Mouse (Mus musculus) hindbrain, embryonic 14.5 days (tissue): ENCODE measurements around the gene Dnajc30. TPM values are rescaled to one million over a fixed set of nuclear protein-coding genes. Genes with fewer than 3 reads are reported as not detected.
A peak's percentile ranks its signal among the peaks of the same experiment; 100 is the strongest.

ENCODE experiments used
- ATAC-seq: fragments of 200-750 bp; cut with Nextera tagmentation; 2 replicates; pipeline ENCODE4 v1.8.0; 2017; ENCODE audit warnings: moderate number of reproducible peaks, mild to moderate bottlenecking, moderate TSS enrichment, moderate library complexity; ENCODE audit not compliant: low FRiP score
- DNase-seq: peaks from one replicate; pipeline ENCODE4 v3.0.0-alpha.2; 2015; ENCODE audit warnings: low spot score
- H3K27ac ChIP-seq: fragments of 300-500 bp; sonication (generic); 2 replicates; pipeline ENCODE4 v1.5.1; 2014; ENCODE audit warnings: mild to moderate bottlenecking, moderate library complexity
- H3K27me3 ChIP-seq: fragments of 300-500 bp; sonication (generic); 2 replicates; pipeline ENCODE4 v1.6.1; 2014; ENCODE audit warnings: mild to moderate bottlenecking, low read length, mixed read lengths; ENCODE audit not compliant: control insufficient read depth, insufficient read depth
- H3K36me3 ChIP-seq: fragments of 300-500 bp; sonication (generic); replicated peaks from 2 replicates; pipeline ENCODE4 v1.6.1; 2014; ENCODE audit not compliant: control insufficient read depth, insufficient read depth
- H3K4me1 ChIP-seq: fragments of 300-500 bp; sonication (generic); replicated peaks from 2 replicates; pipeline ENCODE4 v1.6.1; 2014; ENCODE audit warnings: antibody characterized with exemption, low read length, mixed read lengths; ENCODE audit not compliant: control insufficient read depth, insufficient read depth
- H3K4me2 ChIP-seq: fragments of 300-500 bp; sonication (generic); replicated peaks from 2 replicates; pipeline ENCODE4 v1.6.1; 2014; ENCODE audit warnings: mild to moderate bottlenecking, moderate library complexity
- H3K4me3 ChIP-seq: fragments of 300-500 bp; sonication (generic); replicated peaks from 2 replicates; pipeline ENCODE4 v1.5.1; 2014; ENCODE audit warnings: mild to moderate bottlenecking, low read length
- H3K9ac ChIP-seq: fragments of 300-500 bp; sonication (generic); 2 replicates; pipeline ENCODE4 v1.6.1; 2014
- H3K9me3 ChIP-seq: fragments of 300-500 bp; sonication (generic); 2 replicates; pipeline ENCODE4 v1.6.1; 2016; ENCODE audit warnings: low read length; ENCODE audit not compliant: control insufficient read depth
- WGBS: fragments of 180-500 bp; shearing (Covaris S2); extraction: QIAGEN DNeasy Blood & Tissue Kit; methylation state at CpG from one replicate; pipeline ENCODE4 v1.1.7; 2014; 5-methylcytosine and 5-hydroxymethylcytosine counted together
- polyA plus RNA-seq: library from polyadenylated mRNA; unstranded; fragments of >200 nt; fragmentation: Nextera tagmentation; extraction: Ambion mirVana; gene quantifications from 2 replicates; pipeline ENCODE4 v1.2.1, GENCODE M21; 2014

Gene Dnajc30
- polyA plus RNA-seq, 1 experiment from 2014 or later, result 43.0 TPM

- Histone ChIP-seq H3K9ac (0 out of 2 replicates have a peak overlapping the region, but pooled peaks have one; percentile 1), H3K4me3 (no peak overlapping the region), H3K36me3 (peaks cover 56% of the 10 kb centered on the region), H3K4me1 (peaks cover 22% of the 10 kb centered on the region), H3K27ac (no peak overlapping the region), H3K27me3 (no peaks in the 10 kb centered on the region), H3K4me2 (no peak overlapping the region), H3K9me3 (no peaks in the 10 kb centered on the region)
- WGBS, result 16% methylated on average over 24 of the region's 26 CpGs
- no peak for DNase-seq
- no peak for ATAC-seq
Measured at GRCm38 (mm10) chr5:135073349-135074150, 9.5 kb downstream of the Dnajc30 start.

GRCm38 (mm10) chr5:135075655-135076054 is 11.7 kb downstream of the Dnajc30 start:
- WGBS, result 65% methylated on average over 4 of the region's 4 CpGs
- no peak overlapping the region for H3K4me2 ChIP-seq
- no peaks in the 10 kb centered on the region for H3K27me3 ChIP-seq
- peaks cover 56% of the 10 kb centered on the region for H3K36me3 ChIP-seq
- no peaks in the 10 kb centered on the region for H3K9me3 ChIP-seq
- DNase-seq, result no peak
- H3K9ac ChIP-seq, result no peak overlapping the region
- H3K4me3 ChIP-seq, result no peak overlapping the region
- no peak for ATAC-seq
- no peak overlapping the region for H3K27ac ChIP-seq
- peaks cover 22% of the 10 kb centered on the region for H3K4me1 ChIP-seq

GRCm38 (mm10) chr5:135076368-135076767 is 12.4 kb downstream of the Dnajc30 start:
- 92% methylated on average over 14 of the region's 14 CpGs for WGBS
- no peaks in the 10 kb centered on the region for H3K27me3 ChIP-seq
- no peak for ATAC-seq
- H3K4me1 ChIP-seq, result peaks cover 22% of the 10 kb centered on the region
- H3K9me3 ChIP-seq, result no peaks in the 10 kb centered on the region
- H3K36me3 ChIP-seq, result peaks cover 51% of the 10 kb centered on the region
- peak overlapping the region; percentile 81 for H3K4me2 ChIP-seq
- peak overlapping the region; percentile 95; the same call in 1 of the 2 replicates for H3K27ac ChIP-seq
- H3K9ac ChIP-seq, result peak overlapping the region; percentile 100
- no peak for DNase-seq
- peak overlapping the region; percentile 98 for H3K4me3 ChIP-seq

- peak overlapping the region; percentile 81 for H3K4me2 ChIP-seq
- H3K4me3 ChIP-seq, result peak overlapping the region; percentile 98
- peaks cover 44% of the 10 kb centered on the region for H3K36me3 ChIP-seq
- H3K9ac ChIP-seq, result peak overlapping the region; percentile 100
- peaks cover 22% of the 10 kb centered on the region for H3K4me1 ChIP-seq
- H3K9me3 ChIP-seq, result no peaks in the 10 kb centered on the region
- DNase-seq (peak; percentile 63), ATAC-seq (peak; percentile 66)
- H3K27ac ChIP-seq, result peak overlapping the region; percentile 95
- H3K27me3 ChIP-seq, result no peaks in the 10 kb centered on the region
- WGBS, result 12% methylated on average over 14 of the region's 14 CpGs
Measured at GRCm38 (mm10) chr5:135076931-135077505, 13.0 kb downstream of the Dnajc30 start.

- DNase-seq (peak; percentile 98), ATAC-seq (peak; percentile 84)
- no peaks in the 10 kb centered on the region for H3K27me3 ChIP-seq
- H3K4me1 ChIP-seq, result peaks cover 22% of the 10 kb centered on the region
- H3K9ac ChIP-seq, result peak within 1 kb of the TSS; percentile 100
- peak within 1 kb of the TSS; percentile 95 for H3K27ac ChIP-seq
- H3K9me3 ChIP-seq, result no peaks in the 10 kb centered on the region
- peak within 1 kb of the TSS; percentile 98 for H3K4me3 ChIP-seq
- peak within 1 kb of the TSS; percentile 81 for H3K4me2 ChIP-seq
- 1% methylated on average over 65 of the region's 83 CpGs for WGBS
- H3K36me3 ChIP-seq, result peaks cover 36% of the 10 kb centered on the region
Measured at GRCm38 (mm10) chr5:135077564-135078481, 13.8 kb downstream of the Dnajc30 start, which contains the start of gene Vps37d. TSS of gene Vps37d (minus strand) at chr5:135078266.

GRCm38 (mm10) chr5:135078482-135078810 is 14.4 kb downstream of the Dnajc30 start:
- DNase-seq, result no peak
- no peaks in the 10 kb centered on the region for H3K27me3 ChIP-seq
- ATAC-seq, result peak; percentile 66
- peak overlapping the region; percentile 98 for H3K4me3 ChIP-seq
- WGBS, result under 1% methylated on average over 11 of the region's 11 CpGs
- H3K36me3 ChIP-seq, result peaks cover 30% of the 10 kb centered on the region
- H3K9me3 ChIP-seq, result no peaks in the 10 kb centered on the region
- H3K4me2 ChIP-seq, result peak overlapping the region; percentile 81
- peaks cover 20% of the 10 kb centered on the region for H3K4me1 ChIP-seq
- H3K27ac ChIP-seq, result peak overlapping the region; percentile 95
- peak overlapping the region; percentile 100; the same call in 1 of the 2 replicates for H3K9ac ChIP-seq

- Histone ChIP-seq H3K27ac (no peak overlapping the region), H3K9me3 (no peaks in the 10 kb centered on the region), H3K27me3 (no peaks in the 10 kb centered on the region), H3K36me3 (peaks cover 19% of the 10 kb centered on the region), H3K4me1 (peaks cover 12% of the 10 kb centered on the region), H3K9ac (no peak overlapping the region), H3K4me2 (no peak overlapping the region), H3K4me3 (no peak overlapping the region)
- ATAC-seq, result no peak
- WGBS, result 95% methylated on average over 2 of the region's 2 CpGs
- DNase-seq, result no peak
Measured at GRCm38 (mm10) chr5:135079578-135079977, 15.6 kb downstream of the Dnajc30 start.

GRCm38 (mm10) chr5:135080539-135080938 is 16.5 kb downstream of the Dnajc30 start:
- Histone ChIP-seq H3K36me3 (peaks cover 9% of the 10 kb centered on the region), H3K27me3 (no peaks in the 10 kb centered on the region), H3K4me1 (peaks cover 12% of the 10 kb centered on the region), H3K9ac (no peak overlapping the region), H3K4me3 (no peak overlapping the region), H3K27ac (no peak overlapping the region), H3K4me2 (no peak overlapping the region), H3K9me3 (no peaks in the 10 kb centered on the region)
- DNase-seq (no peak), ATAC-seq (no peak)
- WGBS, result 88% methylated on average over 5 of the region's 5 CpGs

- DNase-seq, result no peak
- no peaks in the 10 kb centered on the region for H3K9me3 ChIP-seq
- no peak overlapping the region for H3K4me3 ChIP-seq
- peaks cover 37% of the 10 kb centered on the region for H3K27me3 ChIP-seq
- ATAC-seq, result no peak
- no peaks in the 10 kb centered on the region for H3K36me3 ChIP-seq
- H3K27ac ChIP-seq, result no peak overlapping the region
- WGBS, result 82% methylated on average over 4 of the region's 4 CpGs
- H3K9ac ChIP-seq, result no peak overlapping the region
- H3K4me1 ChIP-seq, result no peaks in the 10 kb centered on the region
- no peak overlapping the region for H3K4me2 ChIP-seq
Measured at GRCm38 (mm10) chr5:135086871-135087270, 22.9 kb downstream of the Dnajc30 start.
